Mouse (Mus musculus) testis, postnatal 14 days (tissue): ENCODE measurements around the gene Kcp.

Source experiments
- DNase-seq: peaks from one replicate; pipeline ENCODE4 v3.0.0; 2021; ENCODE audit warnings: low spot score

The Kcp gene

GRCm38 (mm10) chr6:29463388-29463787 is 44.4 kb downstream of the Kcp start:
- DNase-seq: no peak

GRCm38 (mm10) chr6:29461502-29461901 is 46.2 kb downstream of the Kcp start:
- no peak for DNase-seq

GRCm38 (mm10) chr6:29450667-29451066 is 57.1 kb downstream of the Kcp start:
- no peak for DNase-seq

GRCm38 (mm10) chr6:29449858-29450257 is 57.9 kb downstream of the Kcp start:
- DNase-seq: no peak

GRCm38 (mm10) chr6:29445354-29445753 is 62.4 kb downstream of the Kcp start:
- no peak for DNase-seq

GRCm38 (mm10) chr6:29444773-29445172 is 63.0 kb downstream of the Kcp start:
- DNase-seq: no peak

- DNase-seq: no peak
These were observed 68.0 kb downstream of the Kcp start for GRCm38 (mm10) chr6:29439789-29440188.

GRCm38 (mm10) chr6:29439251-29439650 is 68.5 kb downstream of the Kcp start:
- no peak for DNase-seq

GRCm38 (mm10) chr6:29436461-29436934 is 71.3 kb downstream of the Kcp start:
- DNase-seq: no peak

GRCm38 (mm10) chr6:29435940-29436451 is 71.8 kb downstream of the Kcp start:
- no peak for DNase-seq

- DNase-seq: peak; percentile 44
These were observed 72.7 kb downstream of the Kcp start for GRCm38 (mm10) chr6:29434911-29435691.

GRCm38 (mm10) chr6:29433804-29434795 is 73.7 kb downstream of the Kcp start:
- peak; percentile 34 for DNase-seq

- peak; percentile 39 for DNase-seq
These were observed 74.5 kb downstream of the Kcp start, which contains the start of gene Flnc for GRCm38 (mm10) chr6:29433038-29433803. Gene Flnc (plus strand): TSS chr6:29433256.

GRCm38 (mm10) chr6:29432676-29433037 is 75.1 kb downstream of the Kcp start:
- no peak for DNase-seq

GRCm38 (mm10) chr6:29432156-29432555 is 75.6 kb downstream of the Kcp start:
- no peak for DNase-seq

- DNase-seq: no peak
These were observed 76.3 kb downstream of the Kcp start for GRCm38 (mm10) chr6:29431473-29431872.

- no peak for DNase-seq
These were observed 76.9 kb downstream of the Kcp start for GRCm38 (mm10) chr6:29430681-29431420.

- DNase-seq: no peak
These were observed 79.6 kb downstream of the Kcp start for GRCm38 (mm10) chr6:29428171-29428570.

- DNase-seq: no peak
These were observed 81.4 kb downstream of the Kcp start for GRCm38 (mm10) chr6:29426331-29426730.

- no peak for DNase-seq
These were observed 82.6 kb downstream of the Kcp start for GRCm38 (mm10) chr6:29425118-29425517.
